ENCODE assay signal across 12 mouse cellular contexts in the genomic region with DNA sequence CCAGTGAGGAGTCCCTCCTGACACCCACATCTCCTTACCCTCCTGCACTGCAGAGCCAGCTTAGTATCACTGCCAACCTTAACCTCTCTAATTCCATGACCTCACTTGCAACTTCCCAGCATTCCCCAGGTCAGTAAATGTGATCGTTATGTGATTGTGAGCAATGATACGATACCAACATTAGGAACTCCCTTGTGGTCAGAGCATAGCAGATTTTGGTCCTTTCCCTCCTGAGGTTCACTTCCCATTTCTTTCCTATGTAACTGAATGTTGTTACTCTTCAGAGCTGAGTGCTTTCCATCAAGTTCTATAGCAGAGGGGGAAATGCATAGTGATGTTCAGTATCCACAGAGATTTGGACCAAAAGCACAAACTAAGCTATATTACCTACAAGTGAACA.
"Had no signal": no experiment of that assay in that cellular context is flagged by ENCODE, and none has a peak within 500 bp of the region (broad histone marks: within the 10 kb centered on the region; RNA-seq: fewer than 3 reads in every experiment).

No protein-coding gene starts in this region.

- ATAC-seq: midbrain, embryonic 16.5 days had no signal

- DNase-seq: lung, adult 18-20 months; lung, embryonic 14.5 days; lung, postnatal 10 days; lung, postnatal 4 days; midbrain, embryonic 14.5 days; retina, postnatal 1 day; right cerebral cortex, adult 18-20 months; right cerebral cortex, postnatal 14 days; thymus, adult 2 months; thymus, postnatal 14 days; thymus, postnatal 36 days had no signal
